Mouse (Mus musculus): Measurements from ENCODE around the gene Ubl7.

DNA sequence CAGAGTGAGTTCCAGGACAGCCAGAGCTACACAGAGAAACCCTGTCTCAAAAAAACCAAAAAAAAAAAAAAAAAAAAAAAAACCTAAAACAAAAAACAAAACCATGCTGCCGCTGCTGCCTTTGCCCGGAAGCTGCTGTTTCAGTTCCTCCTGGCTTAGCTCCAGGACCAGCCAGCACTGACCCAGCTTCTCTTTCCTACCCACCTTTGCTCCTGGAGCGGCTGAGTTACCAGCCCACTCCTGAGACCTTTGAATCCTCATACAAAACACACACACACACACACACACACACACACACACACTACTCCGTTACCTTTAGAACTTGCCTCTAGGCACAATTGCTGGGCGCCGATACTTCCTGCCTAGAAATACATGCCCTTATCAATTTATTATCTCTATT lies 22.7 kb upstream of the Ubl7 start:
- TF ChIP-seq POLR2A (IDR thresholded peaks at IDR 0.05; ENCODE audit: borderline replicate concordance, low read depth, low read length) (no peak), CTCF (IDR thresholded peaks at IDR 0.05; ENCODE audit: low read depth, low read length) (no peak)
